17 mouse cellular contexts compared by ENCODE assay signal in genomic region chrX:135984539-135985260, GRCm38 (mm10). TPM values are rescaled to one million over a fixed set of nuclear protein-coding genes. Genes with fewer than 3 reads are reported as not detected.
DNase-seq lines count a peak whose midpoint lies in the region; ATAC-seq lines count a peak whose summit lies in the region.
"Had no signal": no experiment of that assay in that cellular context is flagged by ENCODE, and none has a peak within 500 bp of the region (broad histone marks: within the 10 kb centered on the region; RNA-seq: fewer than 3 reads in every experiment).

No protein-coding gene starts in this region.

- peak; percentile 65 for ATAC-seq in hindbrain, embryonic 15.5 days (ENCODE audit: low FRiP score, low read depth)
- ATAC-seq in hindbrain, embryonic 11.5 days (ENCODE audit: low FRiP score), result no peak
- no peak for ATAC-seq in neural tube, embryonic 15.5 days (ENCODE audit: low FRiP score)
- no peak for ATAC-seq in erythroid progenitor cell, adult 5-6 weeks (replicated peaks; ENCODE audit: low FRiP score, poor library complexity, severe bottlenecking)
- ATAC-seq: liver, embryonic 12.5 days; lung, postnatal 0 days had no signal

- H3K4me3 ChIP-seq in hindbrain, embryonic 15.5 days, result no peak overlapping the region
- H3K4me3 ChIP-seq in hindbrain, embryonic 11.5 days (ENCODE audit: low read depth, low read length), result no peak overlapping the region
- H3K4me3 ChIP-seq in neural tube, embryonic 15.5 days (replicated peaks), result no peak overlapping the region
- no peak overlapping the region for H3K4me3 ChIP-seq in limb, embryonic 10.5 days
- H3K4me3 ChIP-seq: heart, embryonic 12.5 days; liver, embryonic 12.5 days had no signal

- WGBS in hindbrain, embryonic 15.5 days, result 48% methylated on average over 6 of the region's 6 CpGs
- 67% methylated on average over 6 of the region's 6 CpGs for WGBS in hindbrain, embryonic 11.5 days
- 54% methylated on average over 6 of the region's 6 CpGs for WGBS in neural tube, embryonic 15.5 days
- WGBS in limb, embryonic 10.5 days, result 91% methylated on average over 6 of the region's 6 CpGs

- intact Hi-C loops in left cerebral cortex, postnatal 25 days (cut with DNase I), result no loop called here

- DNase-seq in hindbrain, embryonic 11.5 days (ENCODE audit: low spot score), result no peak
- peak; percentile 21 for DNase-seq in right cerebral cortex, adult 18-20 months
- no peak for DNase-seq in right cerebral cortex, postnatal 4 days
- peak; percentile 28 to 64 for DNase-seq in left cerebral cortex, postnatal 25 days (ENCODE audit: low spot score in 2 of 2)
- DNase-seq in limb, embryonic 10.5 days (ENCODE audit: low spot score), result no peak
- DNase-seq: adrenal gland, postnatal 36 days; cerebellum, postnatal 36 days; thymus, adult 2 months had no signal

- H3K4me1 ChIP-seq in hindbrain, embryonic 15.5 days (replicated peaks), result no peaks in the 10 kb centered on the region
- no peaks in the 10 kb centered on the region for H3K4me1 ChIP-seq in hindbrain, embryonic 11.5 days (replicated peaks; ENCODE audit: control insufficient read depth, insufficient read depth, low read length)
- no peaks in the 10 kb centered on the region for H3K4me1 ChIP-seq in neural tube, embryonic 15.5 days
- H3K4me1 ChIP-seq in limb, embryonic 10.5 days, result no peaks in the 10 kb centered on the region
- H3K4me1 ChIP-seq: heart, embryonic 12.5 days; liver, embryonic 12.5 days had no signal

- no peak overlapping the region for H3K9ac ChIP-seq in hindbrain, embryonic 15.5 days
- H3K9ac ChIP-seq in hindbrain, embryonic 11.5 days (ENCODE audit: low read depth, low read length), result no peak overlapping the region
- H3K9ac ChIP-seq in neural tube, embryonic 15.5 days (replicated peaks), result no peak overlapping the region
- H3K9ac ChIP-seq: heart, embryonic 12.5 days; liver, embryonic 12.5 days had no signal

- no peaks in the 10 kb centered on the region for H3K9me3 ChIP-seq in hindbrain, embryonic 15.5 days
- no peaks in the 10 kb centered on the region for H3K9me3 ChIP-seq in hindbrain, embryonic 11.5 days (ENCODE audit: control insufficient read depth, low read length)
- no peaks in the 10 kb centered on the region for H3K9me3 ChIP-seq in neural tube, embryonic 15.5 days (replicated peaks)
- no peaks in the 10 kb centered on the region for H3K9me3 ChIP-seq in limb, embryonic 10.5 days (replicated peaks)
- H3K9me3 ChIP-seq: G1E; heart, embryonic 12.5 days; liver, embryonic 12.5 days had no signal

- H3K4me2 ChIP-seq in hindbrain, embryonic 15.5 days, result no peak overlapping the region
- H3K4me2 ChIP-seq in hindbrain, embryonic 11.5 days (replicated peaks; ENCODE audit: low read depth, low read length), result no peak overlapping the region
- H3K4me2 ChIP-seq in neural tube, embryonic 15.5 days, result no peak overlapping the region
- H3K4me2 ChIP-seq: heart, embryonic 12.5 days; liver, embryonic 12.5 days had no signal

- H3K36me3 ChIP-seq in hindbrain, embryonic 15.5 days, result no peaks in the 10 kb centered on the region
- H3K36me3 ChIP-seq in hindbrain, embryonic 11.5 days (ENCODE audit: control insufficient read depth, insufficient read depth, low read length), result no peaks in the 10 kb centered on the region
- no peaks in the 10 kb centered on the region for H3K36me3 ChIP-seq in neural tube, embryonic 15.5 days
- H3K36me3 ChIP-seq in limb, embryonic 10.5 days, result no peaks in the 10 kb centered on the region
- H3K36me3 ChIP-seq: G1E; heart, embryonic 12.5 days; liver, embryonic 12.5 days had no signal

- peak overlapping the region; percentile 63; the same call in 1 of the 2 replicates for H3K27ac ChIP-seq in hindbrain, embryonic 15.5 days (replicated peaks)
- no peak overlapping the region for H3K27ac ChIP-seq in hindbrain, embryonic 11.5 days (ENCODE audit: low read depth, low read length)
- peak overlapping the region; percentile 45; the same call in 1 of the 2 replicates for H3K27ac ChIP-seq in neural tube, embryonic 15.5 days (replicated peaks)
- H3K27ac ChIP-seq in limb, embryonic 10.5 days, result no peak overlapping the region
- H3K27ac ChIP-seq: liver, embryonic 12.5 days had no signal

- no peaks in the 10 kb centered on the region for H3K27me3 ChIP-seq in hindbrain, embryonic 15.5 days
- no peaks in the 10 kb centered on the region for H3K27me3 ChIP-seq in hindbrain, embryonic 11.5 days (ENCODE audit: control insufficient read depth, insufficient read depth, low read length)
- H3K27me3 ChIP-seq in neural tube, embryonic 15.5 days (replicated peaks), result no peaks in the 10 kb centered on the region
- H3K27me3 ChIP-seq in limb, embryonic 10.5 days (ENCODE audit: low read depth, poor library complexity, severe bottlenecking), result peaks cover 35% of the 10 kb centered on the region
- H3K27me3 ChIP-seq: heart, embryonic 12.5 days; liver, embryonic 12.5 days had no signal

RNA-seq across cellular contexts. Expression of gene Arxes2, which starts 8.9 kb away (rescaled TPM):
- polyA plus RNA-seq in hindbrain, embryonic 15.5 days (2015; fragmentation: Nextera tagmentation; extraction: Ambion mirVana), result 248 and 258 TPM in 2 replicates
- 125 and 140 TPM in 2 replicates for polyA plus RNA-seq in hindbrain, embryonic 11.5 days (2014; fragmentation: Nextera tagmentation; extraction: Ambion mirVana)
- total RNA-seq in left cerebral cortex, postnatal 25 days (2021), result 10 to 100 TPM; 66.2 to 75.0 TPM
- polyA plus RNA-seq in neural tube, embryonic 15.5 days (2015; fragmentation: Nextera tagmentation; extraction: Ambion mirVana), result 244 and 276 TPM in 2 replicates
- not detected in 2 replicates for total RNA-seq in erythroid progenitor cell, adult 5-6 weeks (2015; ENCODE audit: low replicate concordance)
- total RNA-seq in erythroid progenitor cell, adult 5-6 weeks (2017; ENCODE audit: low replicate concordance), result not detected in 2 replicates
- 91.6 and 92.4 TPM in 2 replicates for polyA plus RNA-seq in limb, embryonic 10.5 days (2016; fragmentation: Nextera tagmentation; extraction: Ambion mirVana)
- total RNA-seq: neutrophil, adult 5-6 weeks had no signal

RNA-seq across cellular contexts. Expression of gene Arxes1, which starts 48.5 kb away (rescaled TPM):
- 138 and 141 TPM in 2 replicates for polyA plus RNA-seq in hindbrain, embryonic 15.5 days (2015; fragmentation: Nextera tagmentation; extraction: Ambion mirVana)
- 44.0 and 53.1 TPM in 2 replicates for polyA plus RNA-seq in hindbrain, embryonic 11.5 days (2014; fragmentation: Nextera tagmentation; extraction: Ambion mirVana)
- total RNA-seq in left cerebral cortex, postnatal 25 days (2021), result 10 to 100 TPM; 40.7 to 41.9 TPM
- polyA plus RNA-seq in neural tube, embryonic 15.5 days (2015; fragmentation: Nextera tagmentation; extraction: Ambion mirVana), result 137 and 163 TPM in 2 replicates
- not detected in 2 replicates for total RNA-seq in erythroid progenitor cell, adult 5-6 weeks (2015; ENCODE audit: low replicate concordance)
- total RNA-seq in erythroid progenitor cell, adult 5-6 weeks (2017; ENCODE audit: low replicate concordance), result not detected in 2 replicates
- 38.1 and 40.5 TPM in 2 replicates for polyA plus RNA-seq in limb, embryonic 10.5 days (2016; fragmentation: Nextera tagmentation; extraction: Ambion mirVana)
- total RNA-seq: G1E; hematopoietic stem cell, adult 5-6 weeks; neutrophil, adult 5-6 weeks had no signal
- polyA plus RNA-seq: G1E had no signal

Comparison
In these comparisons a context has a peak if more than half of its experiments do, and no peak if none do; other contexts are left out.
1. H3K27ac ChIP-seq: peak in hindbrain, embryonic 15.5 days (single experiment) and neural tube, embryonic 15.5 days (single experiment); none in hindbrain, embryonic 11.5 days (single experiment) and limb, embryonic 10.5 days (single experiment).
2. DNase-seq: peak in right cerebral cortex, adult 18-20 months (single experiment) and left cerebral cortex, postnatal 25 days (2 of 2); none in hindbrain, embryonic 11.5 days (single experiment), right cerebral cortex, postnatal 4 days (single experiment) and limb, embryonic 10.5 days (single experiment).